Mouse (Mus musculus): Measurements from ENCODE around the gene Pnpla2. TPM values are rescaled to one million over a fixed set of nuclear protein-coding genes. Genes with fewer than 3 reads are reported as not detected.

Gene Pnpla2
- total RNA-seq, 2 experiments from 2014 or later, result 32.4 to 36.6 TPM

Other genes with a start within 250 kb of the Pnpla2 start
- gene Lmntd2, start 241.1 kb upstream of the Pnpla2 start, total RNA-seq (2021), result not detected
- 1 to 10 TPM in 1 of 2 experiments, under 1 TPM in 1; 0.83 to 1.2 TPM for gene Rassf7, start 239.3 kb upstream of the Pnpla2 start, total RNA-seq (2021)
- 10 to 100 TPM; 66.9 to 77.2 TPM for gene Phrf1, start 226.4 kb upstream of the Pnpla2 start, total RNA-seq (2021)
- gene Irf7, start 188.7 kb upstream of the Pnpla2 start, total RNA-seq (2021), result 1 to 10 TPM in 1 of 2 experiments, under 1 TPM in 1; 0.46 to 1.3 TPM
- gene Cdhr5, start 178.4 kb upstream of the Pnpla2 start, total RNA-seq (2021), result not detected
- gene Sct, start 176.1 kb upstream of the Pnpla2 start, total RNA-seq (2021), result not detected
- gene Drd4, start 163.2 kb upstream of the Pnpla2 start, total RNA-seq (2021), result under 1 TPM; 0.31 to 0.32 TPM
- gene Deaf1, start 127.5 kb upstream of the Pnpla2 start, total RNA-seq (2021), result 100 to 1,000 TPM; 180 to 199 TPM
- 10 to 100 TPM; 30.2 to 30.8 TPM for gene Tmem80, start 127.5 kb upstream of the Pnpla2 start, total RNA-seq (2021)
- 1 to 10 TPM; 5.5 to 7.8 TPM for gene Eps8l2, start 116.3 kb upstream of the Pnpla2 start, total RNA-seq (2021)
- gene Taldo1, start 63.0 kb upstream of the Pnpla2 start, total RNA-seq (2021), result 100 to 1,000 TPM; 129 to 140 TPM
- gene Gatd1, start 41.1 kb upstream of the Pnpla2 start, total RNA-seq (2021), result 10 to 100 TPM; 37.4 to 37.6 TPM
- 100 to 1,000 TPM; 332 to 341 TPM for gene Cend1, start 25.7 kb upstream of the Pnpla2 start, total RNA-seq (2021)
- 100 to 1,000 TPM; 366 to 390 TPM for gene Slc25a22, start 17.3 kb upstream of the Pnpla2 start, total RNA-seq (2021)
- 1 to 10 TPM; 1.9 TPM for gene Pidd1, start 11.2 kb upstream of the Pnpla2 start, total RNA-seq (2021)
- 100 to 1,000 TPM; 577 to 590 TPM for gene Rplp2, start 7.8 kb upstream of the Pnpla2 start, total RNA-seq (2021)
- 1 to 10 TPM; 5.5 to 6.6 TPM for gene Cracr2b, start 5.9 kb downstream of the Pnpla2 start, total RNA-seq (2021)
- 10 to 100 TPM; 29.5 to 33.8 TPM for gene Cd151, start 12.2 kb downstream of the Pnpla2 start, total RNA-seq (2021)
- gene Polr2l, start 19.9 kb downstream of the Pnpla2 start, total RNA-seq (2021), result 10 to 100 TPM; 43.9 to 50.4 TPM
- gene Tspan4, start 20.0 kb downstream of the Pnpla2 start, total RNA-seq (2021), result 10 to 100 TPM; 24.5 to 28.7 TPM
- gene Chid1, start 84.7 kb downstream of the Pnpla2 start, total RNA-seq (2021), result 10 to 100 TPM; 79.9 to 86.7 TPM
- 100 to 1,000 TPM; 279 to 285 TPM for gene Ap2a2, start 107.0 kb downstream of the Pnpla2 start, total RNA-seq (2021)
- not detected for gene Muc6, start 200.1 kb downstream of the Pnpla2 start, total RNA-seq (2021)
- gene Muc2, start 235.1 kb downstream of the Pnpla2 start, total RNA-seq (2021), result 1 to 10 TPM in 1 of 2 experiments, under 1 TPM in 1; 0.83 to 1.2 TPM